Mouse (Mus musculus) layer of hippocampus, adult 11-12 months (tissue): Measurements from ENCODE around the gene Pdik1l.

Source experiments
- DNase-seq: peaks from one replicate; pipeline ENCODE4 v3.0.0; 2022; ENCODE audit warnings: low spot score

Gene Pdik1l

DNA sequence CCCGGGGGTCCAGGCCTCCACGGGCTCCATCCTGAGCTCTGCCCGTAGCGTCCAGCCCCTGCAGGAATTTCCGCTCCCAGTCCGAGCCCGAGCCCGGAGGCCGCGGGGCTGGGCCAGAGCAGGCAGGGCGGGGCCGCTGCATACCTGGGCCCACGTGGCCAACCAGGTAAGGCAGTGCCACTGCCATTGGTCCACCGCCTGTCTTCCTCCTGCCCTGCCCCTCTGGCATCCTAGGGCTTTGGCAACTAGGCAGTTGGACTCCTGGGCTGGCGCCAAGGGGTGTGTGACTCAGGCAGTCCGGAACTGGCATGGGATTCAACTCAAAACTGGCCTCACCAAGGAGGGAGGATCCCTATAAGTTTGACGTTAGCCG, 49.4 kb downstream of the Pdik1l start, which contains the start of gene Cnksr1:
Gene Cnksr1, minus strand, starts transcription at position 121 of the 373 bp plus-strand sequence.
- DNase-seq = no peak

- DNase-seq = no peak
Measured at GRCm38 (mm10) chr4:134237582-134238278, 50.0 kb downstream of the Pdik1l start.

DNA sequence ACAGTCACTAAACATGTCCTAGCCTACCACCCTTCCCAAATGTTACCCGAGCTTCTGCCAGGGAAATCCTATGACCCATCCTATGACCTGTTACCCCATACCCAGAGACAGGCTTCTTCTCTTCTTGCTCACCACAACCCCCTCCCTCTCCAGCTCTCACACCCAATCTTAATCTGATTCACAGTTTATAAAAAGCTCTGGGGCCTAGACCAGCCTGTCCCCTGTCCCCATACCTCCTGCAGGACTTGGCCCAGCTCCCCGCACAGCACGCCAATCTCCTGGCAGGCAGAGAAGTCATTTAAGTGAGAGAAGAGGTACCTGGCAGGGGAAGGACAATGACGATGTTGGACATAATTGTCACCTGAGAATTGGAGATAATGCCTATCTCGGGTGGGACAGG, 52.8 kb downstream of the Pdik1l start:
- no peak for DNase-seq

DNA sequence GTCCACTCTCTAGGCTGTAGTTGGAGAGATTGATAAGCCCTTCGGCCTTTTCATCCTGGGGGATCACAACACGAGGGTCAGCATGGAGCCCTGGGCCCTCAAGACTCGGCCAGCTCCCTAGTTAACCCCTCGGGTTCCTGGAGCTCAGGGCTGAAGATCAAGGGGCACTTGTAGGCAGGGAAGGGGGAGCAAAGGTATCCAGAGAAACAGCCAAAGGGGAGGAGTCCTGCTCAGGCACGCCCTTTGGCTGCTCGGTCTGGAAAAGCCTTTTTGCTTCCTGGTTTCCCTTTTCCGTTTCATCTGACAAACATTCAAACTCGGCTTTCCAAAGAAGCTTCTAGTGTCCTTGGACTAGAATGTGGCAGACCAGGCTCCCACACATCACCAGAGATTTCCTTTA, 57.3 kb downstream of the Pdik1l start:
- DNase-seq = no peak

GRCm38 (mm10) chr4:134227194-134227593, 60.5 kb downstream of the Pdik1l start, which contains the start of gene Catsper4:
Gene Catsper4 (minus strand): TSS chr4:134227383.
- DNase-seq = no peak
